Mouse (Mus musculus) ES-Bruce4 (cell line): ENCODE data around the gene Wdr4.
A peak's percentile ranks its signal among the peaks of the same experiment; 100 is the strongest.

Experiments
- CTCF ChIP-seq: IDR thresholded peaks from one replicate; pipeline ENCODE4 v1.8.1; 2011; ENCODE audit warnings: low read depth, low read length
- POLR2A ChIP-seq: IDR thresholded peaks from one replicate; pipeline ENCODE4 v1.8.1; 2011; ENCODE audit warnings: low read length; ENCODE audit not compliant: insufficient read depth

- no peak for TF ChIP-seq CTCF
- TF ChIP-seq POLR2A = peak; percentile 49
These were observed 7.8 kb downstream of the Wdr4 start for GRCm38 (mm10) chr17:31511792-31512495.
